Mouse (Mus musculus) mature B cell (primary cell): ENCODE results near the gene Uap1.
"Not testable (repeated sequence)": the region's sequence is repeated elsewhere in the genome, so short reads cannot be mapped to it uniquely, and the experiment has no call there.

Experiments
- in situ Hi-C: fragments of 300-500 bp; cut with MboI; formaldehyde crosslinking; loops from 2 replicates; pipeline ENCODE4 v1.14.3; 2019

Uap1 gene

DNA sequence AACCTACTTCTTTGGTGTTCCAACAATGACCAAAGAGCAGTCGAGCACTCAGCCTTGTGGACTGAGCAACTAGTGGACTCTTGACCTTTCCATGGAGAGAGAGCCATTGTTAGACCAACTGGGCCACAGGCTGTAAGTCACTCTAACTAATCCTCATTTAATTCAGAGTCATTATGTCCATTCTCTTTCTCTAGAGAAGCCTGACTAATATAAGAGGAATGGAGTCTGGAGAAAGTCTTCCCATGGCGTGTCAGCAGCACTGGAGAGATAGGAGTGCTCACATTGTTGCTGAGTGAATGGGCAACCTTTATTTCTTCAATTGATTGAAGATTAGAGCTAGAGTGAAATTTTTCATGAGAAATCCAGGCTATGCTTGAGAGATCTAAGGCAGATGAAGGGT lies 50.1 kb downstream of the Uap1 start:
- in situ Hi-C loops, result no loop called here

DNA sequence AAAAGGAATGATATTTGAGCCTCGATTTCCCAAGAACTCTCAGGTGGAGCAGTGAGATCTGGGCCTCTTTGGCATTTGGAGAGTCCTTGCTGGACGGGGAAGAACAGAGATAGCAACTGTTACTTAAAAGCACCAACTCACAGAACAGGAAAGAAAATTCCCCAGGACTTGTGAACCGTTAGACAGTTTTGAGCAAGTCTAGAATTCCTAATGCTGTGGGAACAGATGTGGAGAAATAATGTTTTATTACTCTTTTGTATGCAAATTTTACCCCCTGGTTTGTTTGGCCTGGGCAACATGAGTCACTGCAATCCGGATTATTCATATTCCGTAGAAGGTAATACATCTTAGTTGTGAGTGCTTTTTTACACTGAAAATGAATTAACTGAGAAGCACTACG lies 61.1 kb downstream of the Uap1 start:
- in situ Hi-C loops, result no loop called here

GRCm38 (mm10) chr1:170112261-170112660 lies 62.5 kb downstream of the Uap1 start:
- in situ Hi-C loops, result no loop called here

DNA sequence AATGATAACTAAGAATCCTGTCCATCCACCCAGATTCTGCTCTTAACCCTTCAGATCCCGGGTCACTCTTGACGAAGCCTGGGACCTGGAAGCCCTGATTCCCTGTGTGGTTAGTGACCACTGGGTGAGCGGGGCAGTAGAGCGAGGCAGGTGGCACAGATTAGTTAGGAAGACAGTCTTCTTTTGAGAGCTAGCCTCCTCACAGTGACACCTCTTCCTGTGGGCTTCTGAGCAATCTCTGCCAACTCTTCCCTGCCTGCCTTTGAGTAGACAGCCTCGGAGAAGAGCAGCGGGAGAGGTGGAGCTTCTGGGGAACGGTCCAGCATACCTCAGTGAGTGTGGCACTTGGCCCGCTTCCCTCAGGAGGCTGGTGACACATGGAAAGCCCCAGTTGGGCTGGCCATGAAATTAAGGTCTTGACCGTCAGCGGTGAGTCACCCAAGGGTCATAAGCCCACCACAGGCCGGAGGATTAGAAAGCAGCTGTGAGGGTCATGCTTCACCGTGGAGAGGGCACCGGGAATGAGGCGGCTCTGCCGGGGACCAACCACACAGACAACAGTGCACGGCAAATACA lies 63.0 kb downstream of the Uap1 start:
- in situ Hi-C loops, result no loop called here

GRCm38 (mm10) chr1:170110516-170111332 lies 64.0 kb downstream of the Uap1 start, which contains the start of gene Ddr2:
Ddr2 (minus strand) TSS chr1:170110762.
- in situ Hi-C loops, result no loop called here

- in situ Hi-C loops, result no loop called here
Measured at GRCm38 (mm10) chr1:170109776-170110515, 64.8 kb downstream of the Uap1 start.

DNA sequence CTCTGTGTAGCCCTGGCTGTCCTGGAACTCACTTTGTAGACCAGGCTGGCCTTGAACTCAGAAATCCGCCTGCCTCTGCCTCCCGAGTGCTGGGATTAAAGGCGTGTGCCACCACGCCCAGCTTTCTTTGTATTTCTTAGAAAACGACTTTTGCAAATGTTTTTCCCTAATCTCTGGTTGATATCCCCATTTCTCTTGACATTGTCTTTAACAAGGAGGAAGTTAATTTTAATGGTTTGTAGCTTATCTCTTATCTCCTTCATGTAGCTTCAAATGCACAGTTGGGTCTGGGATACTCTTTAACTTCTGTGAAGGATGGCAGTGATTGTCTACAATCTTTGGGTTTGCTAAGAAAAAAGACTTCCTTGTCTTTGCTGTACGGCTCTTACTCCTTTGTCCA lies 71.9 kb downstream of the Uap1 start:
- in situ Hi-C loops, result not testable (repeated sequence)
